In the genomic region with DNA sequence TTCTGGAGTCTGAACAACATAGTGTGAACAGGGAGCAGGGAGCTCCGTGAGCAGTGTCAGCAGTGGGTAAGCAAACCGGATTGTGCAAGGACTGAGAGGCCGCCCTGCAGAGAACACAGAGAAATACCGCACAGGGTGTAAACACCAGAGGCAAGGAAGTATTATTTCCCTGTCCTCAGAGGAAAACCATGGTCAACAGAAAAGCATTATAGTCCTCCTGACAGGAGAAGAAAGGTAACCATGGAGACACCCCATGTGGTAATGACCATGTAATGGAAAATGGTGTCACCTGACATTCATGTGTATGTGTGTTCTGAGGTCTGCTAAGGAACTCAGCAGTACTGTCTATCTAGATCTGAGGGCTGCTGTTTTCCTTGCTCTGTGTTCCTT, we compare ENCODE assay signal across 8 mouse cellular contexts. TPM values are rescaled to one million over a fixed set of nuclear protein-coding genes. Genes with fewer than 3 reads are reported as not detected.
A peak's percentile ranks its signal among the peaks of the same experiment; 100 is the strongest.
DNase-seq lines count a peak whose midpoint lies in the region; ATAC-seq lines count a peak whose summit lies in the region.

No protein-coding gene starts in this region.

- H3K27ac ChIP-seq in forebrain, embryonic 14.5 days (ENCODE audit: low read depth, low read length), result 0 out of 2 replicates have a peak overlapping the region, but pooled peaks have one; percentile 52
- H3K27ac ChIP-seq in intestine, embryonic 15.5 days, result no peak overlapping the region

- no peaks in the 10 kb centered on the region for H3K27me3 ChIP-seq in forebrain, embryonic 14.5 days (replicated peaks; ENCODE audit: control insufficient read depth, insufficient read depth, low read length)
- no peaks in the 10 kb centered on the region for H3K27me3 ChIP-seq in intestine, embryonic 15.5 days (replicated peaks)
- H3K27me3 ChIP-seq in splenic B cell, adult 2 months (ENCODE audit: control insufficient read depth, insufficient read depth, low read length, poor library complexity, severe bottlenecking), result no peaks in the 10 kb centered on the region

- peaks cover 16% of the 10 kb centered on the region for H3K4me1 ChIP-seq in forebrain, embryonic 14.5 days (ENCODE audit: control insufficient read depth, insufficient read depth, low read length)
- peaks cover 8% of the 10 kb centered on the region; the same call in 1 of the 2 replicates for H3K4me1 ChIP-seq in intestine, embryonic 15.5 days (replicated peaks)

- H3K9ac ChIP-seq in forebrain, embryonic 14.5 days (ENCODE audit: low read length), result no peak overlapping the region
- no peak overlapping the region for H3K9ac ChIP-seq in intestine, embryonic 15.5 days

- H3K36me3 ChIP-seq in forebrain, embryonic 14.5 days (ENCODE audit: control insufficient read depth, insufficient read depth, low read length), result no peaks in the 10 kb centered on the region
- no peaks in the 10 kb centered on the region for H3K36me3 ChIP-seq in intestine, embryonic 15.5 days
- no peaks in the 10 kb centered on the region for H3K36me3 ChIP-seq in splenic B cell, adult 2 months (ENCODE audit: control insufficient read depth, insufficient read depth, low read length, poor library complexity, severe bottlenecking)

- no peak overlapping the region for H3K4me3 ChIP-seq in forebrain, embryonic 14.5 days (ENCODE audit: low read depth, low read length)
- no peak overlapping the region for H3K4me3 ChIP-seq in intestine, embryonic 15.5 days (replicated peaks)

- peak; percentile 82 for ATAC-seq in forebrain, embryonic 14.5 days
- peak; percentile 70 for ATAC-seq in intestine, embryonic 15.5 days

- WGBS in forebrain, embryonic 14.5 days, result 2% methylated on average over 4 of the region's 4 CpGs
- WGBS in intestine, embryonic 15.5 days, result 41% methylated on average over 4 of the region's 4 CpGs

- H3K9me3 ChIP-seq in forebrain, embryonic 14.5 days (replicated peaks; ENCODE audit: control insufficient read depth, low read length), result no peaks in the 10 kb centered on the region
- H3K9me3 ChIP-seq in intestine, embryonic 15.5 days, result no peaks in the 10 kb centered on the region

- peak; percentile 18 for DNase-seq in layer of hippocampus, adult 11-12 months (ENCODE audit: low spot score)
- DNase-seq in layer of hippocampus, adult 18-20 months (ENCODE audit: low spot score in 2 of 2), result no peak
- DNase-seq in R1 (ENCODE audit: low read depth, low spot score), result peak; percentile 60
- DNase-seq in forebrain, embryonic 14.5 days (ENCODE audit: low spot score), result peak; percentile 78
- peak; percentile 61 to 73 for DNase-seq in lung, postnatal 4 days
- peak; percentile 88 for DNase-seq in splenic B cell, adult 2 months (ENCODE audit: low read depth, low spot score)
- DNase-seq in cerebellum, adult 18-20 months, result no peak

- H3K4me2 ChIP-seq in forebrain, embryonic 14.5 days (ENCODE audit: low read length), result peak overlapping the region; percentile 18; the same call in 1 of the 2 replicates
- H3K4me2 ChIP-seq in intestine, embryonic 15.5 days (replicated peaks), result no peak overlapping the region

RNA-seq across cellular contexts. Expression of gene Hectd1, which starts 36.4 kb away (rescaled TPM):
- 10 to 100 TPM; 80.0 to 81.2 TPM for total RNA-seq in layer of hippocampus, adult 18-20 months (2021)
- polyA plus RNA-seq in forebrain, embryonic 14.5 days (2014; fragmentation: Nextera tagmentation; extraction: Ambion mirVana), result 31.1 and 37.1 TPM in 2 replicates
- 31.1 and 32.2 TPM in 2 replicates for polyA plus RNA-seq in intestine, embryonic 15.5 days (2015; fragmentation: Nextera tagmentation; extraction: Ambion mirVana)

Comparison
In these comparisons a context has a peak if more than half of its experiments do, and no peak if none do; other contexts are left out.
1. DNase-seq: peak in layer of hippocampus, adult 11-12 months (single experiment), R1 (single experiment), forebrain, embryonic 14.5 days (single experiment), lung, postnatal 4 days (2 of 2) and splenic B cell, adult 2 months (single experiment); none in layer of hippocampus, adult 18-20 months (0 of 2) and cerebellum, adult 18-20 months (0 of 2).